Mouse (Mus musculus): ENCODE measurements at regions not wholly inside any gene's neighbourhood (a gene's known extent, or its start where the extent isn't known, plus 50 kb on each side); places are given as distances from the start of the nearest gene placed in this dataset.

DNA sequence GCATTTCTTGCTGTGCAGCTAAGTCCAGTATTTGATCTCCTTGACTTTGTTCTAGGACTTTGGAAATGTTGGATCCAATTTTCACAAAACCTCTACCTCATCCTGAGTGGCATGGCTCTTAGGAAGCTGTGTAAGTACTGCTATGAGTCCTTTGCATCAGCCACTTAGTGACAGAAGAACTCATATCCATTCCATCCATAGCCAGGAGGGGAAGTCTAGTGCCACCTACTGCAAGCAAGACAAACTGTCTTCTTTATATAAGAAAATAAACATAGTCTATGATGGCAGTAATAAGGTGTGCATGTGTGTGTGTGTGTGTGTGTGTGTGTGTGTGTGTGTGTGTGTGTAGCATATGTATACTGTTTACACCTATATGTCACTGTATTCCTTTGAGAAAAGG, 489.9 kb downstream of the Adra2a start:
- peak in 2 of 3 experiments; percentile 16 to 55; a peak in 2 of 6 replicates for TF ChIP-seq CTCF (IDR thresholded peaks at IDR 0.05 in 2 of 3, conservative IDR thresholded peaks at IDR 0.05 in 1 of 3; ENCODE audit: control insufficient read depth in 1 of 3, insufficient read depth in 1 of 3, low read depth in 2 of 3, low read length in 3 of 3, poor library complexity in 1 of 3, severe bottlenecking in 1 of 3)
- no peak for TF ChIP-seq USF2 (IDR thresholded peaks at IDR 0.05; ENCODE audit: borderline replicate concordance in 1 of 2, insufficient read depth in 1 of 2, low read depth in 1 of 2, low read length in 2 of 2)
- TF ChIP-seq GATA1 (IDR thresholded peaks at IDR 0.05; ENCODE audit: low read depth, low read length), result no peak

Data from MEL (cell line).